Mouse (Mus musculus) kidney, adult 9 months (tissue): ENCODE measurements around the gene Wdr45b.
"Not testable (repeated sequence)": the region's sequence is repeated elsewhere in the genome, so short reads cannot be mapped to it uniquely, and the experiment has no call there.

Source experiments
- DNase-seq: peaks from one replicate; pipeline ENCODE4 v3.0.0; 2022

Gene Wdr45b

DNA sequence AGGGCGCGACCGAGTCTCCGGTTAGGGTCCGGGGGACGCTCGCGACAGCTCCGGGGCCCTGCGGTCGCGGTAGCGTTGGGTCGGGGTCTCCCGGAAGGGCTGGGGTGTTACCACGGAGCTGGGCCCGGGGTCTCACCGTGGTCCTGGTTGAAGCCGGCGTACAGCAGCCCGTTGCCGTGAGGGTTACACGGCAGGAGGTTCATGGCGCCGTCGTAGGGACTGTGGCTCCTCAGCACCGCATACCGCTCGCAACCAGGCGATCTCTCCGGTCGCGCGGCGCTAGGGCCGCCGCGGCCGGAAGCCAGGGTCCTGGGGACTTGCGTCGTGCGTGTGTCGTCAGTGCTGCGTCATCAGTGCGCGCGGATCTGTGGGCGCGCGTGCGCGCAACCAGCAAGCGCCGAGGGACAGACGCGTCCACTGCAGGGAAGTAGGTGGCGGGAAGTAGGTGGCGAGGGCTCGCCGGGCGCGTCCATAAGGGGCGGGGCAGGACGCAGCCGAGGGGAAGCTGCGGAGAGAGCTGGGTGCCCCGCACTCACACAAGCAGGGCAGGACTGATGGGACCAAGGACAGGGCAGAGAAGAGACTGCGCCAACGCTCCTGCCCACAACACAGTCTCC lies at the start of gene Wdr45b:
Gene Wdr45b, minus strand, starts transcription at position 355 of the 617 bp plus-strand sequence.
- peak; percentile 97 for DNase-seq

DNA sequence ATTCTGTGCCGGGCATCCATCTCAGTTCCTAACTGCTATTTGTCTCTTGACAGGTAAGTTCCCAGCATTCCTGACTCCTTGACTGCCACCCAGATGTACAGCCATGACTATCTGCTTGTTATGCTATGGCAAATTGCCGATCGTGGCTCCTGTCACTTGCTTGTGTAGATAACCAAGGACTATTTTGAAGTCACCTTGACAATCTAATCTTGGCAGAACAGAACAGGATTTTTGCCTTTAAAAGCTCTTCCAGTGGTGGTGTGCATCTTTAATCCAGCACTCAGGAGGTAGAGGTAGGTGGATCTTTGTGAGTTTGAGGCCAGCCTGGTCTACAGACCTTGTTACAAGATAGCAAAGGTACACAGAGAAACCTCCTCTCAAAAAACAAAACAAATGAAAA lies 38.2 kb upstream of the Wdr45b start:
- DNase-seq, result no peak

- DNase-seq, result no peak
These were observed 36.5 kb upstream of the Wdr45b start for GRCm38 (mm10) chr11:121390793-121391192.

GRCm38 (mm10) chr11:121388554-121388945 lies 34.3 kb upstream of the Wdr45b start:
- no peak for DNase-seq

GRCm38 (mm10) chr11:121387750-121388553 lies 33.7 kb upstream of the Wdr45b start, which contains the start of gene Rab40b:
TSS of gene Rab40b (minus strand) at chr11:121388251.
- DNase-seq, result peak; percentile 96

GRCm38 (mm10) chr11:121380294-121380693 lies 26.0 kb upstream of the Wdr45b start:
- DNase-seq, result no peak

GRCm38 (mm10) chr11:121378644-121379043 lies 24.4 kb upstream of the Wdr45b start:
- DNase-seq, result no peak

DNA sequence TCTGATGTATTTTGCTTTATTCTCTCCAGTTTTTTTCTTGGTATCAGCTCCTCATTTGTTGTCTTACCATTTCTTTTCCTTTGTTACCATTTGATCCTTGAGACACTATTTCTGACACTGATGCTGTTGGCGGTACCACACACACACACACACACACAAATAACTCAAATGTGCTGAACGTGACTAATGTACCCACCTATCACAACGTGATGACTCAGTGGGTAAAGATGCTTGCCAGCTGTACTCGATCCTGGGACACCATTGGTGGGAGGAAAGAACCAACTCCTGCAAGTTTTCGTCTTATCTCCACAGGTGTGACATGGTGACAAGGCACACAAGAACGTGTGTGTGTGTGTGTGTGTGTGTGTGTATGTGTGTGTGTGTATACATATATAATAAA lies 19.1 kb upstream of the Wdr45b start:
- no peak for DNase-seq

- DNase-seq, result no peak
These were observed 16.2 kb upstream of the Wdr45b start for GRCm38 (mm10) chr11:121370337-121370994.

GRCm38 (mm10) chr11:121369622-121370021 lies 15.4 kb upstream of the Wdr45b start:
- peak; percentile 64 for DNase-seq

GRCm38 (mm10) chr11:121368731-121369130 lies 14.5 kb upstream of the Wdr45b start:
- no peak for DNase-seq

DNA sequence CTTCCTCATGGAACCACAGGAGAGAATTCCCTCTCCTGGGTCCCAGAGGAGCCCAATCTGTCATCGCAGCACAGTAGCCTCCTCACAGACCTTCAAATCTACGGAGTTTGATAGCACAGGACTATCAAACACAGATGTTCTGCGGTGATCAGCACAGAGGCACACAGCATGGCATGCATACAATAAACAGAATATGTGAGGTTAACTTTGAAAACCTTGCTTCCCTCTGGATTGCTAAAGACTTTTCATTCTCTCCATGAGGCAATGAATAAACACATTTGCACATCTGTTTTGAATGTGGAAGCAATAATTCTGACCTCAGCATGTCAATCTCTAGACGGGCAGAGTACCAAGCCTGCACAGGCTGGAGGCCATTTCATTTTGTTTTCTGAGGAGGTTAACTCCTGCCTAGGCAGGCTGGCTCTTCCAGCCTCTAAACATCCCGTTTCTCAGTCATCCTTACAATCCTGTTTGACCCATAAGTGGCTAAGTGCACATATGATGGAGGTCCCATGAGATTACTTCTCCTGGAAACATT lies 13.0 kb upstream of the Wdr45b start:
- no peak for DNase-seq

GRCm38 (mm10) chr11:121362212-121362611 lies 8.0 kb upstream of the Wdr45b start:
- peak; percentile 53 for DNase-seq

DNA sequence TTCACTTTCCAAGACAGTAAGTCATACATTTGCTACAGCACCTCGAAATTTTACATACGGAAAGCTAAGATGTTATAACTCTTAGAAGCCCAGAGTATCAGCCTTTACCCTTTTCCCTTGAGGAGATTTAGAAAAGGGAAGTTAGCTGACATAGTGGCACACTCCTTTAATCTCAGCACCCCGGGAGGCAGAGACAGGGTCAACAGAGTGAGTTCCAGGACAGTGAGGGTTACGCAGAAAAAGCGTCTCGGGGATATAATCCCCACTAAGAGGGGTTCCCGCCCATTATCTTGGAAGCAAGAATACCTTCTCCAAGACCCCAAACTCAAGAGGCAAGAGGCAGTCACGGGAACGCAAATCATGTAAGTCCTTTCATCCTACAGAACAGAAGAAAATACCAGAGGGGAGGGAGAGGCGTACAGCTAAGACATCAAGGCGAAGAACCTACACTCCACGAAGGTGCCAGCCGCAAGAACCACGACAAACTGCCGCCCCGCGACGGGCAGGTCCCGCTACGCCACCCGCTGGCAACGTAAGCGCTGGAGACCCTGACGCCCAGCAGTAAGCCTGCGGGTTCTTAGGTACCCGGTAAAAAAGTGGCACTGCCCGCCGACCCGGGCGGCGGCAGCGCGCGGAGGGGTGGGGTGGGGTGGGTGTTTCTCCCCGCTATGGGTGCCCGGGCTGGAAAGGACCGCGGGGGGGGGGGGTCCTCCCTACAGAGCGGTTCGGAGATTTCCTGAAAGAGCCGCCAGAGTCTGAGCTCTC lies 737 bp downstream of the Wdr45b start:
- DNase-seq, result peak; percentile 34

- DNase-seq, result not testable (repeated sequence)
These were observed 5.5 kb downstream of the Wdr45b start for GRCm38 (mm10) chr11:121348727-121349126.

DNA sequence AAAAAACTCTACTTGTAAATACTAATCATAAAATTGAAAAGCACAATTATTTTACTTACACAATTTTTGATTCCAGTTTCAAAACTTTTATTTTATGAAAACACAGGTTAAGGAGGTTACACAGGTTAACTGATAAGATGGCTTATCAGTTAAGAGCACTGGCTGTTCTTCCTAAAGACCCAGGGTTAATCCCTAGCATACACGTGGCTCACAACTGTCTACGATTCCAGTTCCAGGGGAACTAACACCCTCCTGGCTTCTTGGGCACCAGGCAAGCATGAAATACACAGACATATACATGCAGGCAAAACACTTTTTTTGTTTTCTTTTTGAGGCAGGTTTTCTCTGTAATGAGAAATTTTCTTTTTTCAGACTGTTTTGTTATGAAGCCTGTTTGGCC lies 6.1 kb downstream of the Wdr45b start:
- DNase-seq, result no peak

GRCm38 (mm10) chr11:121347036-121347435 lies 7.2 kb downstream of the Wdr45b start:
- DNase-seq, result no peak

GRCm38 (mm10) chr11:121342423-121342822 lies 11.8 kb downstream of the Wdr45b start:
- not testable (repeated sequence) for DNase-seq

- DNase-seq, result no peak
These were observed 14.0 kb downstream of the Wdr45b start for GRCm38 (mm10) chr11:121340287-121340686.

GRCm38 (mm10) chr11:121339647-121340046 lies 14.6 kb downstream of the Wdr45b start:
- no peak for DNase-seq

DNA sequence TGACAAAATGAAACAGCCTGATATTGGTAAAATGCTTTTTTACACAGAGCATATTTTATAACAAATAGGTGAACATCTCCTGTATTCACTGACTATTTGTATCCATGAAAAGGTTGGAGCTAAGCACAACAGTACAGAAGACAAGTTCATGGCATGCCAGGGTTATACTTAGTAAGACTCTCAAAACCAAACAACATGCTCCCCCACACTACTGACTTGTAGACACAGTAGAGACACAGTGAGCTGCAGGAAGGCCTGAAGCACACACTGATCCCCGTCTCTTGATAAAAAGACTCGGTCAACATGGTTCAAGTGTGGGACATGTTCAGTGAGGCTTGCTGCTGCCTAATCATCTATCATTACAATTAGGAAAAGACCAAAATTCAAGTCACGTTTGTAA lies 22.6 kb downstream of the Wdr45b start:
- DNase-seq, result no peak

DNA sequence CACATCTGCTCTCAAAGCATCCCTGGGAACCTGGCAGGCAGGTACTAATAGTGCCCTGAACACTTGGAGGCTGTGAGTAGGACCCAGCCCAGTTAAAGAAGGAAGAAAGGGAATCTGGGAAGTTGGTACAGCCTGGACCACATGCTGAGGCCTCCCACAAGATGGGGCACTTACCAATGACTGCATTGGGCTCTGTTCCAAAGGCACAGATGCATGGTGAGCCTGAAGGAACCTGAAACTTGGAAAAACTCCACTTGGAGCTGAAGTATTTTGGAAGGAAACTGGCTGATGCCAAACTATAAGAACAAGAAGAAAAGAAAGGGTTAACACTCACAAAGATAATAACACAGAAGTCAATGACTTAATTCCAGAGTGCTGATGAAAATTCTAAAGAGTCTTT lies 25.6 kb downstream of the Wdr45b start:
- DNase-seq, result no peak

DNA sequence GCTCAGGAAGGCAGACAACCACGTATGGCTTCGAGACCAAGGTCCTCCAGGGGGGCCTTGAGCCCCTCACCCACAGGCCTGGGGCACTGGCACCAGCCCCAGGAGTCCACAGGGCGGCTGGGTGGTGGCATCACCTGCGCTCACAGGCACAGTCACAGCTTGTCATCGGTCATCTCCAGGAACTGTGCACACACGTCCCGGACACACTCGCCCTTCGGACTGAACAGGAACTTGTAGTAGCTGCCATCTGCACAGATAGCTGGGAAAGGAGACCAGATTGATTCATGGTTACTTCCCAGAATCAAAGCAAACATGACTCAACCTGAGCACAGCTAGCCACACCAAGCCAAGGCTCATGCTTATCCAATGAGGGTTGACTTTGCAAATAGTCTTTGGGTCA lies 26.0 kb downstream of the Wdr45b start:
- DNase-seq, result no peak
